Comparison of ENCODE assay signal across 20 mouse cellular contexts in the genomic region with DNA sequence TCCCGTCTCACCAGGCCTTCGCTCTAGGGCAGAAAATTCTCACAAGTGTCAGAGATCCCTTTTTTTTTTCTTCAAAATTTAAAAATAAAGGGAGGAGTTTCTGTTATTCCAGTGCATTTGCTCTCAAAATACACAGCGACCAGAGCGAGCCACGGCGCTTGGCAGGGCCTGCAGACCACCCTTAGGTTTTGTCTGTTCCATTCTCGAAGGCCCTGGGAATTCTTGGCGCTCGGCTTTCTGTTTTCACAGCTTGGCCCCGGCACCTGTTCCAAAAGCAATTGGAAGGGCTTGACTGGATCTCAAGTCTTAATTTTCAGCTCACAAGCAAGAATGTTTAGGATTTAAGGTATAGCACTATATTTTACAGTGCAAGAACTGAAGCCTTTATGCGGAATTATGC. TPM values are rescaled to one million over a fixed set of nuclear protein-coding genes. Genes with fewer than 3 reads are reported as not detected.
DNase-seq lines count a peak whose midpoint lies in the region; ATAC-seq and TF ChIP-seq lines count a peak whose summit lies in the region.
"Had no signal": no experiment of that assay in that cellular context is flagged by ENCODE, and none has a peak within 500 bp of the region (broad histone marks: within the 10 kb centered on the region; RNA-seq: fewer than 3 reads in every experiment).

No protein-coding gene starts in this region.

- H3K27me3 ChIP-seq in forebrain, embryonic 14.5 days (replicated peaks; ENCODE audit: control insufficient read depth, insufficient read depth, low read length) = no peaks in the 10 kb centered on the region
- no peaks in the 10 kb centered on the region for H3K27me3 ChIP-seq in forebrain, embryonic 11.5 days (ENCODE audit: control insufficient read depth, insufficient read depth, low read length)
- no peaks in the 10 kb centered on the region for H3K27me3 ChIP-seq in hindbrain, postnatal 0 days (ENCODE audit: insufficient read depth, low read length)
- no peaks in the 10 kb centered on the region for H3K27me3 ChIP-seq in hindbrain, embryonic 10.5 days (ENCODE audit: insufficient read depth, poor library complexity, severe bottlenecking)
- H3K27me3 ChIP-seq: heart, embryonic 15.5 days had no signal

- no peaks in the 10 kb centered on the region for H3K9me3 ChIP-seq in forebrain, embryonic 14.5 days (replicated peaks; ENCODE audit: control insufficient read depth, low read length)
- H3K9me3 ChIP-seq in forebrain, embryonic 11.5 days (ENCODE audit: control insufficient read depth, low read length) = no peaks in the 10 kb centered on the region
- H3K9me3 ChIP-seq in hindbrain, postnatal 0 days (ENCODE audit: low read length) = no peaks in the 10 kb centered on the region
- H3K9me3 ChIP-seq in hindbrain, embryonic 10.5 days = no peaks in the 10 kb centered on the region
- H3K9me3 ChIP-seq: embryonic facial prominence, embryonic 13.5 days; heart, embryonic 15.5 days had no signal

- H3K9ac ChIP-seq in forebrain, embryonic 14.5 days (ENCODE audit: low read length) = no peak overlapping the region
- H3K9ac ChIP-seq in forebrain, embryonic 11.5 days (ENCODE audit: low read length) = no peak overlapping the region
- H3K9ac ChIP-seq in hindbrain, postnatal 0 days (replicated peaks; ENCODE audit: low read length) = no peak overlapping the region
- H3K9ac ChIP-seq: embryonic facial prominence, embryonic 13.5 days; heart, embryonic 15.5 days; hindbrain, embryonic 14.5 days had no signal

- no peak for TF ChIP-seq CTCF in hindbrain, postnatal 0 days (IDR thresholded peaks at IDR 0.05; ENCODE audit: low read depth)

- H3K27ac ChIP-seq in forebrain, embryonic 14.5 days (ENCODE audit: low read depth, low read length) = no peak overlapping the region
- no peak overlapping the region for H3K27ac ChIP-seq in forebrain, embryonic 11.5 days (ENCODE audit: low read depth, low read length)
- H3K27ac ChIP-seq in hindbrain, postnatal 0 days = no peak overlapping the region
- no peak overlapping the region for H3K27ac ChIP-seq in hindbrain, embryonic 10.5 days
- H3K27ac ChIP-seq: embryonic facial prominence, embryonic 13.5 days; heart, adult 2 months; heart, embryonic 15.5 days; hindbrain, embryonic 14.5 days had no signal

- peak; percentile 81 to 88 for DNase-seq in cerebellum, postnatal 14 days
- no peak for DNase-seq in cerebellum, adult 9-10 months
- peak; percentile 68 for DNase-seq in forebrain, embryonic 14.5 days (ENCODE audit: low spot score)
- no peak for DNase-seq in forebrain, embryonic 11.5 days (ENCODE audit: low spot score)
- DNase-seq in hindbrain, postnatal 0 days (ENCODE audit: low spot score) = peak; percentile 33
- no peak for DNase-seq in hindbrain, embryonic 10.5 days (ENCODE audit: low spot score)
- peak; percentile 6 for DNase-seq in right cerebral cortex, postnatal 4 days
- DNase-seq in right cerebral cortex, postnatal 36 days (ENCODE audit: low spot score in 2 of 2) = no peak
- DNase-seq: adrenal gland, postnatal 10 days; gastrocnemius, postnatal 14 days; heart, adult 2 months; heart, postnatal 14 days; kidney, adult 2 months had no signal

- H3K36me3 ChIP-seq in forebrain, embryonic 14.5 days (ENCODE audit: control insufficient read depth, insufficient read depth, low read length) = no peaks in the 10 kb centered on the region
- H3K36me3 ChIP-seq in forebrain, embryonic 11.5 days (ENCODE audit: control insufficient read depth, insufficient read depth, low read length) = no peaks in the 10 kb centered on the region
- no peaks in the 10 kb centered on the region for H3K36me3 ChIP-seq in hindbrain, postnatal 0 days (ENCODE audit: insufficient read depth, low read length)
- H3K36me3 ChIP-seq in hindbrain, embryonic 10.5 days = no peaks in the 10 kb centered on the region
- H3K36me3 ChIP-seq: embryonic facial prominence, embryonic 13.5 days; heart, embryonic 15.5 days had no signal

- no peak for ATAC-seq in forebrain, embryonic 14.5 days
- no peak for ATAC-seq in forebrain, embryonic 11.5 days (replicated peaks; ENCODE audit: low FRiP score)
- ATAC-seq in hindbrain, postnatal 0 days = no peak
- ATAC-seq: intestine, embryonic 16.5 days had no signal

- H3K4me3 ChIP-seq in forebrain, embryonic 14.5 days (ENCODE audit: low read depth, low read length) = no peak overlapping the region
- no peak overlapping the region for H3K4me3 ChIP-seq in forebrain, embryonic 11.5 days (ENCODE audit: low read depth, low read length)
- H3K4me3 ChIP-seq in hindbrain, postnatal 0 days (ENCODE audit: low read length) = no peak overlapping the region
- H3K4me3 ChIP-seq in hindbrain, embryonic 10.5 days = no peak overlapping the region
- H3K4me3 ChIP-seq: embryonic facial prominence, embryonic 13.5 days; heart, adult 2 months; heart, embryonic 15.5 days had no signal

- peaks cover 10% of the 10 kb centered on the region for H3K4me1 ChIP-seq in forebrain, embryonic 14.5 days (ENCODE audit: control insufficient read depth, insufficient read depth, low read length)
- H3K4me1 ChIP-seq in forebrain, embryonic 11.5 days (replicated peaks; ENCODE audit: control insufficient read depth, insufficient read depth, low read length) = 0 out of 2 replicates have a peak, but pooled peaks cover 3% of the 10 kb centered on the region
- no peaks in the 10 kb centered on the region for H3K4me1 ChIP-seq in hindbrain, postnatal 0 days (ENCODE audit: insufficient read depth, low read length)
- peaks cover 9% of the 10 kb centered on the region for H3K4me1 ChIP-seq in hindbrain, embryonic 10.5 days (replicated peaks)
- H3K4me1 ChIP-seq: embryonic facial prominence, embryonic 13.5 days; heart, embryonic 15.5 days had no signal

- H3K4me2 ChIP-seq in forebrain, embryonic 14.5 days (ENCODE audit: low read length) = no peak overlapping the region
- no peak overlapping the region for H3K4me2 ChIP-seq in forebrain, embryonic 11.5 days (ENCODE audit: low read depth, low read length, severe bottlenecking)
- no peak overlapping the region for H3K4me2 ChIP-seq in hindbrain, postnatal 0 days (ENCODE audit: low read depth, low read length)
- H3K4me2 ChIP-seq: embryonic facial prominence, embryonic 13.5 days; heart, embryonic 11.5 days; heart, embryonic 15.5 days; hindbrain, embryonic 14.5 days had no signal

- WGBS in forebrain, embryonic 14.5 days = 45% methylated on average over 11 of the region's 11 CpGs
- 85% methylated on average over 11 of the region's 11 CpGs for WGBS in forebrain, embryonic 11.5 days
- 50% methylated on average over 11 of the region's 11 CpGs for WGBS in hindbrain, postnatal 0 days
- WGBS in hindbrain, embryonic 10.5 days = 81% methylated on average over 11 of the region's 11 CpGs

RNA-seq across cellular contexts. Expression of gene Bmpr1b, which starts 39.8 kb away (rescaled TPM):
- polyA plus RNA-seq in forebrain, embryonic 14.5 days (2014; fragmentation: Nextera tagmentation; extraction: Ambion mirVana) = 4.2 and 4.5 TPM in 2 replicates
- 10.3 and 10.7 TPM in 2 replicates for polyA plus RNA-seq in forebrain, embryonic 11.5 days (2014; fragmentation: Nextera tagmentation; extraction: Ambion mirVana)
- 9.7 and 13.0 TPM in 2 replicates for total RNA-seq in hindbrain, postnatal 0 days (2014; rRNA removed)
- polyA plus RNA-seq in hindbrain, postnatal 0 days (2015; fragmentation: Nextera tagmentation; extraction: Ambion mirVana) = 4.6 and 5.4 TPM in 2 replicates
- 9.9 and 11.6 TPM in 2 replicates for polyA plus RNA-seq in hindbrain, embryonic 10.5 days (2016; fragmentation: Nextera tagmentation; extraction: Ambion mirVana)
- total RNA-seq: hematopoietic stem cell, adult 5-6 weeks; MEL had no signal

Comparison
In these comparisons a context has a peak if more than half of its experiments do, and no peak if none do; other contexts are left out.
1. DNase-seq: peak in cerebellum, postnatal 14 days (2 of 2), forebrain, embryonic 14.5 days (single experiment), hindbrain, postnatal 0 days (single experiment) and right cerebral cortex, postnatal 4 days (single experiment); none in cerebellum, adult 9-10 months (single experiment), forebrain, embryonic 11.5 days (single experiment), hindbrain, embryonic 10.5 days (single experiment) and right cerebral cortex, postnatal 36 days (0 of 2).